Mouse (Mus musculus) ES-E14 (cell line): Measurements from ENCODE around the gene Efna3. TPM values are rescaled to one million over a fixed set of nuclear protein-coding genes. Genes with fewer than 3 reads are reported as not detected.

Experiments used
- DNase-seq: peaks from one replicate; pipeline ENCODE4 v3.0.0-alpha.2; 2013; ENCODE audit warnings: low read depth, low spot score
- H3K27ac ChIP-seq: 2 replicates; pipeline ENCODE4 v1.5.1; 2012; ENCODE audit warnings: low read depth, mild to moderate bottlenecking, low read length, moderate library complexity, mixed read lengths; ENCODE audit not compliant: poor library complexity, insufficient read depth, severe bottlenecking
- H3K36me3 ChIP-seq: 2 replicates; pipeline ENCODE4 v1.6.1; 2012; ENCODE audit warnings: mild to moderate bottlenecking, low read length, moderate library complexity, mixed read lengths; ENCODE audit not compliant: control insufficient read depth, poor library complexity, insufficient read depth, severe bottlenecking
- H3K4me1 ChIP-seq, 2 experiments: fragments of 150-350 bp in 1 of 2; sonication (generic) in 1 of 2; 2 replicates each; pipeline ENCODE4 v1.6.1; 2012; ENCODE audit warnings: low read length in 2 of 2, mild to moderate bottlenecking in 1 of 2, mixed read lengths in 1 of 2; ENCODE audit not compliant: control insufficient read depth in 2 of 2, insufficient read depth in 2 of 2, poor library complexity in 1 of 2
- H3K4me3 ChIP-seq, 2 experiments: fragments of 150-350 bp in 1 of 2; sonication (generic) in 1 of 2; 2 replicates each; pipeline ENCODE4 v1.5.1; 2012; ENCODE audit warnings: low read length in 2 of 2, low read depth in 1 of 2, mild to moderate bottlenecking in 1 of 2, mixed read lengths in 1 of 2; ENCODE audit not compliant: insufficient read depth in 1 of 2, poor library complexity in 1 of 2, severe bottlenecking in 1 of 2
- H3K9ac ChIP-seq: 2 replicates; pipeline ENCODE4 v1.6.1; 2012; ENCODE audit warnings: low read depth, mild to moderate bottlenecking, low read length, mixed read lengths; ENCODE audit not compliant: poor library complexity, insufficient read depth, severe bottlenecking
- H3K9me3 ChIP-seq: fragments of 150-350 bp; sonication (generic); 2 replicates; pipeline ENCODE4 v1.6.1; 2012; ENCODE audit warnings: low read depth, mild to moderate bottlenecking, low read length; ENCODE audit not compliant: control insufficient read depth, insufficient read depth
- CHD2 ChIP-seq: IDR thresholded peaks from 2 replicates; pipeline ENCODE4 v1.6.1; 2014; ENCODE audit warnings: mild to moderate bottlenecking, low read depth, low read length, inconsistent platforms
- HCFC1 ChIP-seq: IDR thresholded peaks from 2 replicates; pipeline ENCODE4 v1.6.1; 2012; ENCODE audit warnings: low read length, inconsistent platforms, borderline replicate concordance; ENCODE audit not compliant: insufficient read depth
- MAFK ChIP-seq: IDR thresholded peaks from 2 replicates; pipeline ENCODE4 v1.6.1; 2014; ENCODE audit warnings: mild to moderate bottlenecking, low read depth, low read length, inconsistent platforms; ENCODE audit not compliant: insufficient read depth
- ZC3H11A ChIP-seq: IDR thresholded peaks from 2 replicates; pipeline ENCODE4 v1.6.1; 2012; ENCODE audit warnings: low read depth, mild to moderate bottlenecking, inconsistent platforms, low read length, borderline replicate concordance
- ZNF384 ChIP-seq: IDR thresholded peaks from 2 replicates; pipeline ENCODE4 v1.6.1; 2012; ENCODE audit warnings: low read depth, low read length, inconsistent platforms
- in situ Hi-C, 2 experiments: fragments of 600-800 bp; cut with MboI; formaldehyde crosslinking; loops; one replicate each; pipeline ENCODE4 v1.15.1; 2025; ENCODE audit warnings: low sequenced_read_pairs in 2 of 2, inconsistent platforms in 1 of 2; ENCODE audit not compliant: unreplicated experiment in 2 of 2
- total RNA-seq: library from RNA; depleted of rRNA; stranded (reverse); fragments of 300-350 nt; gene quantifications from 2 replicates; pipeline ENCODE4 v1.2.3, GENCODE M21; 2012; rRNA removed

Gene Efna3
- total RNA-seq, result 7.5 and 12.5 TPM in 2 replicates

DNA sequence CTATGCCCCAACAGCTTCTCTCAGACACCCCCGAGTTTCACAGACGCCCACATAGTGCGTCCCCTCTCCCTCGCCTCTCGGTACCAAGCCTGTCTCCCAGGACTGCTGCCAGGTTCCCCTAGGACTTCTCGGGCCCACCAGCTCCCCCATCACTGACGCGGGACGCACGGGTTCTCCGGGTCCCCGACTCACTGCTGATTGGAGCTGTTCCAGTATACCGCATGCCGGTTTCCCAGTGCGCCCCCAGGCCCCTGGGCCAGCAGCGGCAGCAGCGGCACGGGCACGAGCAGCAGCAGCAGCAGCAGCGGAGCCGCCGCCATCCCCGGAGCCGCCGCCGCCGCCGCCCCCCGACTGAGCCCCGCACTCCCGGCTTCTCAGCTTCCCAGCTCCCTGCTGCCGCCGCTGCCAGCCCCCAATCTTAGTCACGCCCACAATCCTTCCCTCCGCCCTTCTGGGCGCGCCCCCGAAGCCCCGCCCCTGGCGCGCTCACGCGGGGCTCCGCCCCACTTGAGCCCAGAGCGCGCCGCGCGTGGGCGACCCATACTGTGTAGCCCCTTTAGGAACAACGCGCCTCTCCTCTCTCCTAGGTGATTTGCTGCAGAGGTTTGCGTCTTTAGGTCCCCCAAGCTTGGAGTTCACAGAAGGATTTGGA is at the start of gene Efna3:
Efna3 (minus strand) TSS at position 452 of the 652 bp plus-strand sequence.
- TF ChIP-seq ZC3H11A (no peak), HCFC1 (no peak), ZNF384 (no peak), MAFK (no peak), CHD2 (no peak)
- in situ Hi-C loops, result no loop called here
- Histone ChIP-seq H3K4me3 (peak within 1 kb of the TSS; percentile 64 to 76), H3K36me3 (no peaks in the 10 kb centered on the region), H3K27ac (no peak within 1 kb of the TSS), H3K4me1 (peaks cover 0 to 15% of the 10 kb centered on the region in 2 experiments; a peak in 2 of 4 replicates), H3K9me3 (no peaks in the 10 kb centered on the region), H3K9ac (peak within 1 kb of the TSS; percentile 54)
- no peak for DNase-seq

DNA sequence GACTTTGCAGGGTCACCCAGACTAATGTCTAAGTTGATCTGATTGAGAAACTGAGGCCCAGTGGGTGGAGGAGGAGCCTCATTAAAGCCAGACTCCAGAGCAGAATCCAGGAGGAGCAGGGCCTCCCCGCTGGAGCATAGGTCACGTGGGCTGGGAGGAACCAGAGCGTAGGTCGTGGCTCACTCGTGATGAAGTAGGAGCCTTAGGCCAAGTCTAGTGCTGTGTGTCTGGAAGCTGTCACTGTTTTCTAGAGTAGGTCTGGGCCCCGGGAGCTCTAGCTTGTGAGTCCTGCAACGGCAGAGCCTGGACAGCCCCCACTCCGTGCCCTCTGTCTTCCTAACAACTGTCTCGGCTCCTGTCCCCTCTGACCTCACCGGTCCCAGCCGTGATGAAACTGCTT is 44.6 kb upstream of the Efna3 start:
- in situ Hi-C loops, result no loop called here

DNA sequence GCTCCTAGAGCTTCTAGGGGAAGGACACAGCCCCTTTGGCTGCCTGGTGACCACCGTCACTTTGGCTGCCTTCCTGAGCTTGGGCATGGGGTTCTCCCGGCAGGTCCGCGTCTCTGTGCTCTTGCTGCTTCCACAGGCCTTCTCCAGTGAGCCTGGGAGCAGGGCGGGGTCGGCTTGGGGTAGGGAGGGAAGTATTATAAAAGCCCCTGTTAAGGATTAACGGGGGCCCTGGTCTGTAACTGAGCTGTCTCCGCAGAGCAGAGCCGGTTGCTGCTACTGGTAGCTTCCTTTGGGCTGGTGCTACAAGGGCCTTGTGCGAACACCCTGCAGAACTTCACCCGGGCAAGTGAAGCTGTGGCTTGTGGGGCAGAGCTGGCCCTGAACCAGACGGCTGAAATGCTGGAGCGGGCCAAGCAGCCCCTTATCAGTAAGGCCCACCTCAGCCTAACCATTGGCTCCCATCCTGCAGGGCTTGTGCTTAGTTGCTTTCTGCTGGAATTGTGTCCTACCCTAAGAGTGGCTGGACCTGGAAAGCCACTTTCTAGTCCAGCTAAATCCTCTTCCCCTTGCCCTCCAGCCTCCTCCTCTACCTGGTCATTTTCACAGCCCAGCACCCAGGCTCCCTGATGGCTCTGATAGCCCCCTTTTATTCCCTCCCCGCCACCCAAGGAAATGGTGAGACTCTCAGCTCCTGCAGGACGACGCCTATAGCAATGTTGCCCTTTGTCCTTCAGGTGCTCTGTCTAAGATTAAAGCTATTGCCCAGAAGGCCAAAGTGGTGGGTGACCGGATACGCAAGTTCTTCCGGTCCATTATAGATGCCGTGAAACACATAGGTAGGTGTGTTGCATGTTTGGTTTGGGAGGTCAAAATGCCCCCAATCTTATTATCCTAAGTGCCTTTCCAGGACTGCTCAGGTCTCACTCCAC is 43.0 kb upstream of the Efna3 start:
- Histone ChIP-seq H3K9ac (no peak overlapping the region), H3K9me3 (no peaks in the 10 kb centered on the region), H3K4me3 (peak overlapping the region; percentile 30 to 37; a peak in 2 of 4 replicates), H3K27ac (no peak overlapping the region), H3K4me1 (peaks cover 0 to 3% of the 10 kb centered on the region in 2 experiments; a peak in 1 of 4 replicates), H3K36me3 (no peaks in the 10 kb centered on the region)
- TF ChIP-seq CHD2 (no peak), MAFK (no peak), HCFC1 (no peak), ZC3H11A (no peak), ZNF384 (no peak)
- no peak for DNase-seq
- in situ Hi-C loops, result no loop called here

More for the DNA sequence above, 44.6 kb upstream of the Efna3 start:
- TF ChIP-seq HCFC1, result no peak
- TF ChIP-seq MAFK, result no peak
- TF ChIP-seq ZC3H11A, result no peak
- no peak for TF ChIP-seq ZNF384
- TF ChIP-seq CHD2, result no peak
- Histone ChIP-seq H3K36me3 (no peaks in the 10 kb centered on the region), H3K4me1 (peaks cover 0 to 5% of the 10 kb centered on the region in 2 experiments; a peak in 1 of 4 replicates), H3K27ac (no peak overlapping the region), H3K4me3 (no peak overlapping the region), H3K9me3 (no peaks in the 10 kb centered on the region), H3K9ac (no peak overlapping the region)
- DNase-seq, result no peak

DNA sequence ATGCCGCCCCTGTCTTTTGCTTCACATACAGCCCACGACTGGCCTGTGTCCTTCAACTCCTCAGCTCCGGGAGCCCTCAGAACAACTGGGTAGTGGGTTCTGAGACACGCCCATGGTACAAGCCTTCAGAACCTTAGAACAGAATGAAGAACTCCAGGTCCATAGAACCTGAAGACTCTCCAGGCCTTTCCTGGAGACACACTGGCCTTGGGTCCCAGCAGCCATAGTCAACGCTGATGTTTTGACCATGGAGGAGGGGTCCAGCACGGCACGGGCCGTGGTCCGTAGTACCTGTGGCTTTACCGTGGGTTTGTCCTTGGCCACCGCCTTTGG is 42.4 kb upstream of the Efna3 start, which contains the start of gene Dcst1:
Dcst1 (minus strand) TSS at position 101 of the 333 bp plus-strand sequence.
- no peaks in the 10 kb centered on the region for H3K9me3 ChIP-seq
- TF ChIP-seq ZNF384, result no peak
- no peak for TF ChIP-seq CHD2
- no peak for TF ChIP-seq HCFC1
- no peak for TF ChIP-seq ZC3H11A
- no peak for TF ChIP-seq MAFK
- H3K4me3 ChIP-seq, result peak within 1 kb of the TSS; percentile 30 to 37; a peak in 2 of 4 replicates
- H3K27ac ChIP-seq, result no peak within 1 kb of the TSS
- no peaks in the 10 kb centered on the region for H3K36me3 ChIP-seq
- in situ Hi-C loops, result no loop called here
- DNase-seq, result no peak
- H3K9ac ChIP-seq, result no peak within 1 kb of the TSS
- H3K4me1 ChIP-seq, result no peaks in the 10 kb centered on the region; a peak in 1 of 4 replicates
